Mouse (Mus musculus) retina, postnatal 7 days (tissue): ENCODE data around the gene Zfp108.

ENCODE experiments used
- DNase-seq: peaks from one replicate; pipeline ENCODE4 v3.0.0-alpha.2; 2012; ENCODE audit warnings: low read depth, low spot score

Gene Zfp108

GRCm38 (mm10) chr7:24286090-24286489, 31.5 kb downstream of the Zfp108 start:
- DNase-seq = no peak

- DNase-seq = no peak
Observed at GRCm38 (mm10) chr7:24286916-24287315, 32.3 kb downstream of the Zfp108 start.

- no peak for DNase-seq
Observed at GRCm38 (mm10) chr7:24287670-24288069, 33.1 kb downstream of the Zfp108 start.

- no peak for DNase-seq
Observed at GRCm38 (mm10) chr7:24288512-24288911, 33.9 kb downstream of the Zfp108 start.

GRCm38 (mm10) chr7:24290106-24290693, 35.6 kb downstream of the Zfp108 start:
- DNase-seq = no peak

GRCm38 (mm10) chr7:24291387-24292090, 36.9 kb downstream of the Zfp108 start:
- no peak for DNase-seq

- no peak for DNase-seq
Observed at GRCm38 (mm10) chr7:24293061-24293851, 38.7 kb downstream of the Zfp108 start.

- no peak for DNase-seq
Observed at GRCm38 (mm10) chr7:24294763-24295162, 40.2 kb downstream of the Zfp108 start.

- DNase-seq = no peak
Observed at GRCm38 (mm10) chr7:24295376-24295775, 40.8 kb downstream of the Zfp108 start.

- DNase-seq = no peak
Observed at GRCm38 (mm10) chr7:24296386-24296785, 41.8 kb downstream of the Zfp108 start.

- no peak for DNase-seq
Observed at GRCm38 (mm10) chr7:24297361-24298095, 42.9 kb downstream of the Zfp108 start.

- no peak for DNase-seq
Observed at GRCm38 (mm10) chr7:24298635-24298972, 44.0 kb downstream of the Zfp108 start.

- peak; percentile 74 for DNase-seq
Observed at GRCm38 (mm10) chr7:24298973-24299708, 44.5 kb downstream of the Zfp108 start.

GRCm38 (mm10) chr7:24299823-24300481, 45.4 kb downstream of the Zfp108 start:
- no peak for DNase-seq

- DNase-seq = no peak
Observed at GRCm38 (mm10) chr7:24300771-24301282, 46.2 kb downstream of the Zfp108 start, which contains the start of gene Zfp61. Zfp61 (minus strand) TSS chr7:24301232.
